Mouse (Mus musculus): ENCODE data around the gene Casd1. TPM values are rescaled to one million over a fixed set of nuclear protein-coding genes. Genes with fewer than 3 reads are reported as not detected.

Casd1 gene
- total and polyA plus RNA-seq, 3 experiments = 8.9 to 51.0 (median 35.0) TPM

DNA sequence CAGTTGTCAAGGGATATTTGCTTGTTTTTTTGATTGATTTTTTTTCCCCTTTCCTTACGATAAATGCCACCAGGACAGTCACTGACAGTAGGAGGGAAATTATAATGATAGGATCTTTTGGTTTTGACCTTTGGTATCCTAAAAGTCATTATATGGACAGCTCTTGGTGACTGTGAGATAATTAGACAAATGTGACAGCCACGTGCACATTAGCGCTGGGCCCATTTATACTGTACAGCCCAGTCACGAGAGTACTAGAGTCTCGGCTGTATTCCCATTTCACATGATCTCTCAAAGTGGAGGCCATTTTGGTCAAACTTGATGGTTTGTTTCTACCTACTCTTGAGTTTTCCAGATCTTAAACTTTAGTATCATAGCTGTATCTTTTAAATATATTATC is 1.4 kb downstream of the Casd1 start:
- TF ChIP-seq CTCF (IDR thresholded peaks at IDR 0.05; ENCODE audit: low read depth, low read length) = no peak
- no peak for TF ChIP-seq GATA1 (IDR thresholded peaks at IDR 0.05; ENCODE audit: borderline replicate concordance, low read length)
- TF ChIP-seq TAL1 (conservative IDR thresholded peaks at IDR 0.05; ENCODE audit: low read depth, low read length) = no peak
- TF ChIP-seq POLR2AphosphoS5 (IDR thresholded peaks at IDR 0.05; ENCODE audit: insufficient replicate concordance, low read depth, low read length) = no peak
- TF ChIP-seq GATA2 (IDR thresholded peaks at IDR 0.05; ENCODE audit: borderline replicate concordance, low read depth, low read length) = no peak
- Histone ChIP-seq H3K4me3 (ENCODE audit: low read depth, low read length) (peak overlapping the region; percentile 86; the same call in 1 of the 2 replicates), H3K36me3 (replicated peaks) (peaks cover 14% of the 10 kb centered on the region), H3K27me3 (ENCODE audit: insufficient read depth, low read length) (peaks cover 3% of the 10 kb centered on the region; the same call in 1 of the 2 replicates), H3K9me3 (replicated peaks) (no peaks in the 10 kb centered on the region), H3K4me1 (ENCODE audit: insufficient read depth, low read depth, low read length) (peaks cover 20% of the 10 kb centered on the region)
- DNase-seq (ENCODE audit: low spot score) = peak; percentile 10
- ATAC-seq (ENCODE audit: extremely low read depth, insufficient number of reproducible peaks, low FRiP score, poor library complexity, severe bottlenecking) = no peak

DNA sequence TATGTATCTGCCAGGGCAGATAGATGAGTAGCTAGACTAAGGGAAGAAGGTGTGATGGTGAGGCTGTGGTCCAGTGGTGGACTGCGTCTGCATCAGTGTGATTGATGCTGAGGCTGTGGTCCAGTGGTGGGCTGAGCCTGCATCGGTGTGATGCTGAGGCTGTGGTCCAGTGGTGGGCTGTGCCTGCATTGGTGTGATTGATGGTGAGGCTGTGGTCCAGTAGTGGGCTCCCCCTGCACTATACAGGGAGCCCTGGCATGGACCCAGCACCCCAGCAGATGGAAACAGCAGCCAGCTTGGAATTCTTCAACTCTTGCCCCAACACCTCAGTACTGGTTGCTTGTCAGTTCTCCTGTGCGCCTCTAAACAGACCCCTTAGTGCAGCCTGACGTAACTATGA is 5.8 kb downstream of the Casd1 start:
- H3K36me3 ChIP-seq (replicated peaks) = peaks cover 27% of the 10 kb centered on the region
- no peaks in the 10 kb centered on the region for H3K9me3 ChIP-seq (replicated peaks)
- H3K4me1 ChIP-seq (ENCODE audit: insufficient read depth, low read depth, low read length) = peaks cover 12% of the 10 kb centered on the region
- ATAC-seq (ENCODE audit: extremely low read depth, insufficient number of reproducible peaks, low FRiP score, poor library complexity, severe bottlenecking) (no peak), DNase-seq (ENCODE audit: low spot score) (no peak)
- TF ChIP-seq POLR2AphosphoS5 (IDR thresholded peaks at IDR 0.05; ENCODE audit: insufficient replicate concordance, low read depth, low read length) (no peak), CTCF (IDR thresholded peaks at IDR 0.05; ENCODE audit: low read depth, low read length) (no peak), GATA1 (IDR thresholded peaks at IDR 0.05; ENCODE audit: borderline replicate concordance, low read length) (no peak), GATA2 (IDR thresholded peaks at IDR 0.05; ENCODE audit: borderline replicate concordance, low read depth, low read length) (no peak), TAL1 (conservative IDR thresholded peaks at IDR 0.05; ENCODE audit: low read depth, low read length) (no peak)
- no peaks in the 10 kb centered on the region for H3K27me3 ChIP-seq (ENCODE audit: insufficient read depth, low read length)
- H3K4me3 ChIP-seq (ENCODE audit: low read depth, low read length) = no peak overlapping the region

DNA sequence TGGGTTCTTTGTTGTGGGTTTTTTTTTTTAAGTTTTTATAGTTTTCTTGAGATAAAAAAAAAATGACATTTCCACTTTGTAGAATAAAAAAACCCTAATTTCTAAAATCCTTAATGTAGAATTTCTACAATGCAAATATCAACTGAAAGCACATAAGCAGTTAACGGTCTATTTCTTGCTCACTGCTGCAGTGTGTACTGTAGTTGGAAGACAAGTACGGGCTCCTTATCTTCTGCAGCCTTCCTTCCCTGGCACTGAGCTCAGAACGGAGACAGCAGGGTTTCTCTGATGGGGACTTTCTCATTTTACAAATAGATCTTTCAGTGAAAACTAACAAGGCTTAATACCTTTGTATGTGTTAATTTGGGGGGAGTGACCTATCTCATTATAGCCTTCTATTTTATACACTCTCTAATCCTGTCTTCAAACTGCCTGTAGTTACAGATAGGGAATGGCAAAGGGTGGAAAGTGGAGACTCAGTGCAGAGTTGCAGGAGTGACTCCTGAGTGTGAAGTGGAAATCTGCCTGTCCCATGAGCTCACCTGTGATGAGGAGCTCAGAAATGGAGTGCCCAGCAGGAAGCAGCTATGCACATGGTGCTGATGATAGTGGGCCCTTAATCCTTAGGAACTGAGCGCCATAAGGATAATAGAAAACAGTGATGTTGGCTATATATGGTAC is 9.7 kb downstream of the Casd1 start:
- H3K4me1 ChIP-seq (ENCODE audit: insufficient read depth, low read depth, low read length) = peaks cover 4% of the 10 kb centered on the region
- H3K9me3 ChIP-seq (replicated peaks) = no peaks in the 10 kb centered on the region
- TF ChIP-seq POLR2AphosphoS5 (IDR thresholded peaks at IDR 0.05; ENCODE audit: insufficient replicate concordance, low read depth, low read length) (no peak), GATA1 (IDR thresholded peaks at IDR 0.05; ENCODE audit: borderline replicate concordance, low read length) (no peak), GATA2 (IDR thresholded peaks at IDR 0.05; ENCODE audit: borderline replicate concordance, low read depth, low read length) (no peak), CTCF (IDR thresholded peaks at IDR 0.05; ENCODE audit: low read depth, low read length) (no peak), TAL1 (conservative IDR thresholded peaks at IDR 0.05; ENCODE audit: low read depth, low read length) (no peak)
- no peaks in the 10 kb centered on the region for H3K27me3 ChIP-seq (ENCODE audit: insufficient read depth, low read length)
- peaks cover 39% of the 10 kb centered on the region for H3K36me3 ChIP-seq (replicated peaks)
- DNase-seq (ENCODE audit: low spot score) = no peak
- no peak for ATAC-seq (ENCODE audit: extremely low read depth, insufficient number of reproducible peaks, low FRiP score, poor library complexity, severe bottlenecking)
- H3K4me3 ChIP-seq (ENCODE audit: low read depth, low read length) = no peak overlapping the region

DNA sequence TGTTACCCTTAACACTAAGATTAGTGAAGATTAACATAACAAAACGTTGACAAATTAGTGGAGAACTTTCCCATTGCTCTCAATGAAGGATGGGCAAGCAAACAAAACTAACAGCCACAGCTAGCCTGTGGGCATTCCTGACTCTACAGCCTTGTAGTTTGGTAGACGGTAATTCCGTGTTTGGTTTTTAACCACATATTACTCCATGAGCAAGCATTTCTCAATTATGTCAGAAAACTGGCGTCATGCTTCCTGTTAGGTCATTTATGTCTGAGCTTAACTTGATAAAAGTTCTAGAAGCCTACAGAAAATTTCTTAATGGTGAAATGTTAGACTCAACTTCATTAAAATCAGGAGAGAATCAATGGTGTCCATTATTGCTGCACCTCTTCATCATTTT is 11.2 kb downstream of the Casd1 start:
- TF ChIP-seq CTCF (IDR thresholded peaks at IDR 0.05; ENCODE audit: low read depth, low read length) (no peak), POLR2AphosphoS5 (IDR thresholded peaks at IDR 0.05; ENCODE audit: insufficient replicate concordance, low read depth, low read length) (no peak), TAL1 (conservative IDR thresholded peaks at IDR 0.05; ENCODE audit: low read depth, low read length) (no peak), GATA2 (IDR thresholded peaks at IDR 0.05; ENCODE audit: borderline replicate concordance, low read depth, low read length) (no peak), GATA1 (IDR thresholded peaks at IDR 0.05; ENCODE audit: borderline replicate concordance, low read length) (no peak)
- Histone ChIP-seq H3K36me3 (replicated peaks) (peaks cover 32% of the 10 kb centered on the region), H3K4me1 (ENCODE audit: insufficient read depth, low read depth, low read length) (peaks cover 2% of the 10 kb centered on the region; the same call in 1 of the 2 replicates), H3K4me3 (ENCODE audit: low read depth, low read length) (no peak overlapping the region), H3K9me3 (replicated peaks) (no peaks in the 10 kb centered on the region), H3K27me3 (ENCODE audit: insufficient read depth, low read length) (no peaks in the 10 kb centered on the region)
- DNase-seq (ENCODE audit: low spot score) (no peak), ATAC-seq (ENCODE audit: extremely low read depth, insufficient number of reproducible peaks, low FRiP score, poor library complexity, severe bottlenecking) (no peak)

DNA sequence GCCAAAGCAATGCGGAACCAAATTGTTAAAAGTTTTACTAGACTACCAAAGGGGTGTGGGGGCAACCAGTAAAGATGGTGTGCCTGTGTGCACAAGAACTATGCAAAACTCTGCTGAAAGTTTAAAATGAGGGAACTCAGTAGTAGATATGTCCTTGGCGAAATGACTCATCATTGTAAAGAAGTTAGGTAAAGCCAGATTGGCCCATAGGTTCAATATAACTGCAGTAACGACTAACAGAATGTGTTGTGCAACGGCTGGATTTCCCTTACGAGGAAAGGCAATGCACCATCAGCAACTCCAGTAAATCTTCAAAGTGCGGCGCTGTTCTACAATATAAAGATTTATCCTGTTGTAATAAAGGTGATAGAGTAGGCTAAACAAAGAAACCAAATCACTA is 11.8 kb downstream of the Casd1 start:
- Histone ChIP-seq H3K9me3 (replicated peaks) (no peaks in the 10 kb centered on the region), H3K4me1 (ENCODE audit: insufficient read depth, low read depth, low read length) (peaks cover 2% of the 10 kb centered on the region; the same call in 1 of the 2 replicates), H3K27me3 (ENCODE audit: insufficient read depth, low read length) (no peaks in the 10 kb centered on the region), H3K36me3 (replicated peaks) (peaks cover 29% of the 10 kb centered on the region), H3K4me3 (ENCODE audit: low read depth, low read length) (no peak overlapping the region)
- ATAC-seq (ENCODE audit: extremely low read depth, insufficient number of reproducible peaks, low FRiP score, poor library complexity, severe bottlenecking) (no peak), DNase-seq (ENCODE audit: low spot score) (no peak)
- TF ChIP-seq POLR2AphosphoS5 (IDR thresholded peaks at IDR 0.05; ENCODE audit: insufficient replicate concordance, low read depth, low read length) = no peak
- no peak for TF ChIP-seq TAL1 (conservative IDR thresholded peaks at IDR 0.05; ENCODE audit: low read depth, low read length)
- TF ChIP-seq GATA2 (IDR thresholded peaks at IDR 0.05; ENCODE audit: borderline replicate concordance, low read depth, low read length) = no peak
- no peak for TF ChIP-seq GATA1 (IDR thresholded peaks at IDR 0.05; ENCODE audit: borderline replicate concordance, low read length)
- TF ChIP-seq CTCF (IDR thresholded peaks at IDR 0.05; ENCODE audit: low read depth, low read length) = no peak

DNA sequence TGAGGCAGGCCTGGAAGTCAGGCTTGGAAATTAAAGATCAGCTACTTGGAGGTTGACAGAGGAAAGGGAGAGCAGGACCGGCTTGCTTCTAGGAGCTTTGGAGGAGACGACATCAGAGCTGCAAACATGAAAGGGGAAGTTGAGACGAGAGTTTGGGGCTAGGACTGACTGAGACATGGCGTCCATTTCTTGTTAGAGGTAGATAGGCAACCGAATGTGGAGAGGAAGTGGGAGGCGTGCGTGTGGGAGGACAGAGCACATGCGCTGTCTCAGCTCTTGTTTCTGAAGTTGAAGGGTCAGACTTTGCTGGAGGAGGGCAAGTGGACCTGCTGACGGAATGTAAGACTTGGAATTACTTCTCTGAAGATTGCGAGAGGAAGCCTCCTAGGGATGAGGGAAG is 17.3 kb downstream of the Casd1 start:
- peaks cover 31% of the 10 kb centered on the region for H3K36me3 ChIP-seq (replicated peaks)
- no peak for DNase-seq (ENCODE audit: low spot score)
- no peak for TF ChIP-seq POLR2AphosphoS5 (IDR thresholded peaks at IDR 0.05; ENCODE audit: insufficient replicate concordance, low read depth, low read length)
- TF ChIP-seq CTCF (IDR thresholded peaks at IDR 0.05; ENCODE audit: low read depth, low read length) = no peak
- no peak for TF ChIP-seq TAL1 (conservative IDR thresholded peaks at IDR 0.05; ENCODE audit: low read depth, low read length)
- TF ChIP-seq GATA2 (IDR thresholded peaks at IDR 0.05; ENCODE audit: borderline replicate concordance, low read depth, low read length) = no peak
- no peak for TF ChIP-seq GATA1 (IDR thresholded peaks at IDR 0.05; ENCODE audit: borderline replicate concordance, low read length)
- ATAC-seq (ENCODE audit: extremely low read depth, insufficient number of reproducible peaks, low FRiP score, poor library complexity, severe bottlenecking) = no peak
- H3K27me3 ChIP-seq (ENCODE audit: insufficient read depth, low read length) = no peaks in the 10 kb centered on the region
- H3K4me3 ChIP-seq (ENCODE audit: low read depth, low read length) = no peak overlapping the region
- H3K4me1 ChIP-seq (ENCODE audit: insufficient read depth, low read depth, low read length) = peaks cover 7% of the 10 kb centered on the region
- H3K9me3 ChIP-seq (replicated peaks) = no peaks in the 10 kb centered on the region
